Mouse (Mus musculus) left cerebral cortex, adult 8-10 months (tissue): ENCODE results near the gene Mtcl1. TPM values are rescaled to one million over a fixed set of nuclear protein-coding genes. Genes with fewer than 3 reads are reported as not detected.
A peak's percentile ranks its signal among the peaks of the same experiment; 100 is the strongest.

Experiments used
- DNase-seq, 2 experiments: peaks; one replicate each; pipeline ENCODE4 v3.0.0; 2022; ENCODE audit warnings: low spot score in 2 of 2
- total RNA-seq, 4 experiments: library from RNA; stranded (reverse); gene quantifications; 2 replicates each; pipeline ENCODE4 v1.2.4; 2022

Mtcl1 gene
- total RNA-seq, 4 experiments from 2014 or later, result 111 to 123 (median 120) TPM

- DNase-seq, result no peak
Measured at GRCm38 (mm10) chr17:66365293-66365642, 84.3 kb downstream of the Mtcl1 start.

- peak in 1 of 2 experiments; percentile 61 for DNase-seq
Measured at GRCm38 (mm10) chr17:66364525-66365292, 84.8 kb downstream of the Mtcl1 start.

GRCm38 (mm10) chr17:66363852-66364524 is 85.6 kb downstream of the Mtcl1 start:
- DNase-seq, result no peak

- DNase-seq, result no peak
Measured at GRCm38 (mm10) chr17:66362287-66363016, 87.1 kb downstream of the Mtcl1 start.

GRCm38 (mm10) chr17:66358026-66358978 is 91.2 kb downstream of the Mtcl1 start:
- DNase-seq, result no peak

DNA sequence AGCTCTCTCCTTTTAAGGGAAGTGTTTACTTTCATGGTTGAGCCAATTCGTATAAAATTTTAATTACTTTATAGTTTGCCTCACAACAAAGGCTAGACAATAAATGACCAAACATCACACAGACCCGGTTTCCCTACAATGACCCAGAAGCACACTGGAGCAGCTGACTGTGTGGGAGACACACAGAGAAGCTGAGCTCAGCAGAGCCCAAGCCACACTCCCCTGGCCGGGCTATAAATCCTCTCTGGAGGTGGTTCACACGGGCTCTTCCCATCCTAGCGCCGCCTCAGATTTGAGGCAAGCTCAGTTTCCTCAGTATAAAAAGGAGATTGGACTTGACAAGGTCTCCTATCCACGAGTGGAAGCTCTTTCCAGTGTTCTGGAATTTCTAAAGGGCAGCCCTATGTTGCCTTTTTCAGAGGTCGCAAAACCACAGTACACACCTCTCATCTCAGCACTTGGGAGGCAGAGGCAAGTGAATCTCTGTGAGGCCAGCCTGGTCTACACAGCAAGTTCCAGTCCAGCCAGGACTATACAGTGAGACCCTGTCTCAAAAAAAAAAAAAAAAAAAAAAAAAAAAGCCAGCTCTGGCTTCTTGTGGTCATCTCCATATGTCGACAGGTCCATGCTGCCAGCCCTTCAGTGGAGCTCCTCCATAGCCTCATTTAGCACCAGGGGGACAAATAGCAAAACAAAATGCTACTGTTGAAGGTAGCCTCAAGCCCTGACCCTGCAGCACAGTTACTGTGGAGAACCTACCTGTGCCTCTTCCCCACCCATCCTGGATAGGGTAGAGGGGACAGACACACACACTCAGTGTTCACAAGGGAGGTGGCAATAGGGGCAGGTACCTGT is 92.2 kb downstream of the Mtcl1 start:
- no peak for DNase-seq

GRCm38 (mm10) chr17:66353907-66354306 is 95.6 kb downstream of the Mtcl1 start:
- DNase-seq, result no peak

DNA sequence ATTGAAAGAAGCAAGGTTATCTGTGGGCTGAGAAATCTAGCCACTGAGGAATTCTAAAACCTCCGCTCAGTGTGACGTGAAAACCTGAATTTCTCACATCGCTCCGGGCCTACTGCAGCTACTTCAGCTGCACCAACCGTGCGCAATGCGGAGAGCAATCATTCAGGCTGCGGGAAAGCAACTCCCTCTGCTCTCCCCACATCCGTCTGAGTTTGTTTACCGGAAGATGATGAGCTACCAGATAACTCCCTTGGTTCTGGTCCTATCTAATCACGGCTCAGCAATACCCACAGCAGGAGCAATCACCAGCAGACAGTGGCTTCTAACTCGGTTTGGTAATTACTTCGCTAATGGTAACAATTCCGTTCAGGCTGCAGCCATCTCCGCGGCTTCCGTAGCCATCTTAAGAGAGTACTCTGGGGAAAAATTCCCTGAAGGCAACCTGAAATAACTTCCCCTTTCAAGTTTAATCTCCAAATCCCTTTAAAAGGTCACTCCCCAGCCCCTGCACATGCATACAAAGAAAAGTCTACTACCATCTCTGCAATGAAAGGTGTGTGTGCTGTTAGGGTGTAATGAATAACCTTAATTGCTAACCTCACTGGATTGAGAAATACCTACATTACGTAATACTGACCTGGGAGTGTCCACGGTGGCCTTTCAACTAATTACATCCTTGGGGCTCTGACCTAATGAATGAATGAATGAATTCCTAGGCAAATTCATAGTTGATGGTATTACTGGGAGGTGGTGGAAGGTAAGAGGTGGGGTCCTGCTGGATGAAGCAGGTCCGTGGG is 96.5 kb downstream of the Mtcl1 start:
- DNase-seq, result no peak

- DNase-seq, result no peak
Measured at GRCm38 (mm10) chr17:66352219-66352618, 97.3 kb downstream of the Mtcl1 start.

DNA sequence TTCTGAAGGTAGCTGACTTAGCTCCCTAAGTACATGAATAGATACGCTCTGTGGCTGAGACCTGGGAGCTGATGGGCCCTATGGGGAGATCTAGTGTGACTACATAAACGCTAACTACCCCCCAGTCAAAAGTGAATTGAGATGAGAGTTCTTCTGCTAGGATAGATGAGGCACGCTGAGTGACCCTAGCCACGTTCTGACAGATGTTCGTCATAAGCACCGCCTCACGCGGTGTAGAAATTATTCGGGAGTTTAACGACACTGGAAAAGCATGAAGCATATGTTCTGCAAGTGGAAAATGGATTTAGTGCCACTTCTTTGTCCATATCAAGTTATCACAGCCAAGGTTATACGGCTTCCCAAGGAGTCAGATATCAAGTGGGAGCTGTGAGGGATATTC is 98.9 kb downstream of the Mtcl1 start:
- no peak for DNase-seq

DNA sequence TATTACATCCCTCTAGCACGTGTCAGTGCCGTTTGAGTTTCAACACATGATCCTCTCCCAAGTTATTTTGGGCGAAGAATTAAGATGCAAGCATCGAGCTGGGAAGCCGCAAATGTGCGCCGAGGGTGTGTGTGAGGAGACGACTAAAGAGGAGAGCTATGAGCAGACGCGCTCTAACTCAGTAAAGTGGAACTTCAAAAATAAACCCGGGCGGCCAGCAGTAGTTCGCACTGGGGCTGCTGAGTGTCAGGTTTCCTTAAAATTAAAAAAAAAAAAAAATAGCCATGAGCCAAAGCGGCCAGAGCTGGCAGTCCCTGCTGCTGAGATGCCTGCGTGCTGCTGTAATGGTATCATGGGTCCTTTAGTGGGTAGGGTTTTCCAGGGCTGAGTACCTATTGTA is 99.4 kb downstream of the Mtcl1 start:
- peak; percentile 62 to 87 for DNase-seq

DNA sequence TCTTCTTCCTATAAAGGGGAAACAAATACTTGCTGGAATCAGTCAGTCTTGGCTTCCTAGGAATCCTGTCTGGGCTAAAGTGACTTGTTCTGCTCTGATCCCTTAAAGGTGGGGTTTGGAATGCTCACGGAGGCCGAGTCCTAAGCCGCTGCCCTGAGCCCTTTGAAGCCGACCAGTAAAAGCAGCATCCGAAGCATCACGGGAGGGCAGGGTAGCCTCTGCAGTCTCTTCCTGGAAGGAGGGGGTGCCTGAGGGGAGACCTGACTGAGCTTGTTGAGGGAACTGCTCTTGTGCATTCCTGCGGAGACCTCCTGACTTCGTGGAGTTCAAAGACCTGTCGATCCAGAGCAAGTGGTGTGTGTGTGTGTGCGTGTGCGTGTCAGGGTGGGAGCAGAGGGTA is 103.2 kb downstream of the Mtcl1 start:
- DNase-seq, result no peak

DNA sequence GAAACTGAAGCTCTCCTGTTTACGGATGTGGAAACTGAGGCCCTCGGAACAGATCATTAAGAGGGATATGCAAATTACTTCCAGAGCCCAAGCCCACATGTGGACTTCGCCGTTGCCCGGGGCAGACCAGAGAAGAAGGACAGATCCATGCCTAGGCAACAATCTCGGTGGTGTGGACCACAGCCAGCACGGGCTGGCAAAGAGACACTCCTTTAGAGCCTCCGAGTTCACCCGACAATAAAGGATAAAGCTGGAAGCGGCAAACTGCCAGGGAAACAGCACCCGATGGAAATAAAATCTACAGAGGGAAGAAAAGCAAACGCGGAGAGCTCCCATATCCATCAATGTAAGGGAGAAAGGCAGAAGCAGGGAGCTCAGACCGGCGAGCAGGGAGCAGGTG is 103.9 kb downstream of the Mtcl1 start:
- no peak for DNase-seq

DNA sequence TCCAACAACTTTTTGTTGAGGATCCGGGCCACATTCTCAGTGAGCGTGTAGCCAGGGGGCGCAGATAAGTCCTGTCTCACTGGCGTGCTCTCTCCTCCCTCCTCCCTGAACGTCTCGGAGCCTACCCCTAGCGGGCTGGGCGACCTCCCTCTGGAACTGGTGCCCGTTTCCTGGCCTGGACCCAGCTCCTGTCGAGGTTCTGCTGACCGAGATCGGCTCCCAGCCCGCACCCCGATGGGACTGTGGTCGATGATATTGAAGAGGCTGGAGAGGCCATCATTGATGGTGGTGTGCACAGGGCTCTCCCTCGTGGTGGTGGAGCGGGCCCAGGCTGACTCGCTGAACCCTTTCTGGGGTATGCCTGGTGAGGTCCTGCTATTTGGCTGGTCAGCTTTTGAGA is 106.6 kb downstream of the Mtcl1 start:
- no peak for DNase-seq

DNA sequence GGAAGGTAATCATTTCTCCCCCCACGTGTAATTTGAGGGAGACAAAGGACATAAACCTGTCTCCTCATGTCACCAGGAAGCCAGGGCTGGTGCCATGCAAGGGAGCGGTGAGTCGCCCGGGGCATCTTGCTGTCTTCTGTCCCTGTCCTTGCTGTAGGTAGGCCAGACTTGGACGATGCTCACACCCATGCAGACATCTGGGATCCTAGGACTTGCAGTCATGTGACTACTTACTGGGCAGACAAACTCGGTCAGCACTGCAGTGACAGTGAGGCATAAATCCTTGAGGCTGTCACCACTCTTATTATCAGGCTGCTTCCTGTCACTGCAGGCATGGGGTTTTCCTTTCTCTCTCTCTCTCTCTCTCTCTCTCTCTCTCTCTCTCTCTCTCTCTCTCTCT is 107.9 kb downstream of the Mtcl1 start:
- DNase-seq, result no peak

DNA sequence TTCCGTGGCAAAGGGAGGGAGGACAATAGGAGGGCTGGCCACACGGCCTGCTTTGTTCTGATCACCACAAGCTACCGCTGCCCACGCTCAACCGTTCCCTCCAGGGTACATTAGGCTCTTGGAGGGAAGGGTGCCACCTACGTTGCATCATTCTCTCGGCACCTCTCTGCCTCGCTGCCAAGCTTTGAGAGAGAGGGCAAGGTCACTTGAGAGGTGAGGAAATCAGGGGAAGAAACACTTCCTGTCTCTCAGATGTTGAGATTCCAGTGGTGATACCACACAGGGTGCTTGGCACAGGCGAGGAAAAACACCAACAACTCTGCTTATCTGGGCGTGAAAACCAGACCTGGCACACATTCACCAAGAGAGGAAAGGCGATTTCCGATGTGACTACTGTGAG is 108.8 kb downstream of the Mtcl1 start:
- no peak for DNase-seq

- DNase-seq, result no peak
Measured at GRCm38 (mm10) chr17:66337929-66338328, 111.6 kb downstream of the Mtcl1 start.

GRCm38 (mm10) chr17:66335568-66335967 is 114.0 kb downstream of the Mtcl1 start:
- DNase-seq, result no peak

- DNase-seq, result no peak
Measured at GRCm38 (mm10) chr17:66334894-66335293, 114.7 kb downstream of the Mtcl1 start.
